In the genomic region with DNA sequence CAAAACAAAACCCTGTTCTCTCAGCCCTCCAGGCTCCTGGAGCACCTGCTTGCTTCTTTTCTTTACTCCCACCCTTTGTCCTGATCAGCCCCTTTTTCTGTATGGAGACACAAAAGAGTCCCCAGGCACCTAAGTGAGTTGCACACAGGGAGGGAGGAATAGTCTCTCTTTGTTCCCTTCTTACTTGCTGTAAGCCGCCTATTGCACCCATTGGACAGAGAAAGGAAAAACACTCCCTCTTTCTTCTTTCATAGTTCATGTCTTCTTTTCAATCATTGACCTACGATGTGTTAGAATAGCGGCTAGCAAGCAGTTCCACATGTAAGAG, we compare ENCODE assay signal across 13 mouse cellular contexts. TPM values are rescaled to one million over a fixed set of nuclear protein-coding genes. Genes with fewer than 3 reads are reported as not detected.
DNase-seq lines count a peak whose midpoint lies in the region; ATAC-seq and TF ChIP-seq lines count a peak whose summit lies in the region.
"Had no signal": no experiment of that assay in that cellular context is flagged by ENCODE, and none has a peak within 500 bp of the region (broad histone marks: within the 10 kb centered on the region; RNA-seq: fewer than 3 reads in every experiment).

No protein-coding gene starts in this region.

- no peaks in the 10 kb centered on the region for H3K27me3 ChIP-seq in neural tube, embryonic 11.5 days (ENCODE audit: control insufficient read depth, insufficient read depth, low read length)
- no peaks in the 10 kb centered on the region for H3K27me3 ChIP-seq in hindbrain, embryonic 11.5 days (ENCODE audit: control insufficient read depth, insufficient read depth, low read length)
- H3K27me3 ChIP-seq in midbrain, embryonic 12.5 days: peaks cover 18% of the 10 kb centered on the region
- H3K27me3 ChIP-seq: heart, embryonic 15.5 days had no signal

- WGBS in neural tube, embryonic 11.5 days: 35% methylated on average over 3 of the region's 3 CpGs
- WGBS in hindbrain, embryonic 11.5 days: 31% methylated on average over 3 of the region's 3 CpGs
- WGBS in midbrain, embryonic 12.5 days: 20% methylated on average over 3 of the region's 3 CpGs
- WGBS in olfactory bulb, adult 2 months: 21% methylated on average over 3 of the region's 3 CpGs

- no peak for TF ChIP-seq CTCF in olfactory bulb, adult 2 months (IDR thresholded peaks at IDR 0.05; ENCODE audit: insufficient read depth, low read depth, low read length)

- 0 out of 2 replicates have a peak, but pooled peaks cover 4% of the 10 kb centered on the region for H3K4me1 ChIP-seq in neural tube, embryonic 11.5 days (ENCODE audit: control insufficient read depth, insufficient read depth, low read length)
- no peaks in the 10 kb centered on the region for H3K4me1 ChIP-seq in hindbrain, embryonic 11.5 days (replicated peaks; ENCODE audit: control insufficient read depth, insufficient read depth, low read length)
- peaks cover 16% of the 10 kb centered on the region for H3K4me1 ChIP-seq in midbrain, embryonic 12.5 days
- H3K4me1 ChIP-seq in olfactory bulb, adult 2 months (ENCODE audit: control insufficient read depth, insufficient read depth, low read length): peaks cover 7% of the 10 kb centered on the region
- H3K4me1 ChIP-seq: heart, embryonic 15.5 days had no signal

- peak; percentile 54 for ATAC-seq in neural tube, embryonic 11.5 days (ENCODE audit: insufficient read depth, low FRiP score, low TSS enrichment)
- ATAC-seq in hindbrain, embryonic 11.5 days (ENCODE audit: low FRiP score): peak; percentile 45; the same call in 1 of the 2 replicates
- ATAC-seq in midbrain, embryonic 12.5 days (ENCODE audit: low FRiP score, low read depth): peak; percentile 75; the same call in 1 of the 2 replicates
- ATAC-seq: liver, postnatal 0 days had no signal

- H3K9me3 ChIP-seq in neural tube, embryonic 11.5 days (ENCODE audit: control insufficient read depth, low read length): no peaks in the 10 kb centered on the region
- no peaks in the 10 kb centered on the region for H3K9me3 ChIP-seq in hindbrain, embryonic 11.5 days (ENCODE audit: control insufficient read depth, low read length)
- H3K9me3 ChIP-seq in midbrain, embryonic 12.5 days: no peaks in the 10 kb centered on the region
- H3K9me3 ChIP-seq: heart, embryonic 15.5 days had no signal

- peak overlapping the region; percentile 84 for H3K27ac ChIP-seq in neural tube, embryonic 11.5 days (ENCODE audit: low read depth, low read length)
- peak overlapping the region; percentile 68 for H3K27ac ChIP-seq in hindbrain, embryonic 11.5 days (ENCODE audit: low read depth, low read length)
- peak overlapping the region; percentile 86 for H3K27ac ChIP-seq in midbrain, embryonic 12.5 days (replicated peaks)
- peak overlapping the region; percentile 38; the same call in 1 of the 2 replicates for H3K27ac ChIP-seq in olfactory bulb, adult 2 months (ENCODE audit: insufficient read depth, low read depth, low read length)
- H3K27ac ChIP-seq: heart, embryonic 15.5 days had no signal

- H3K9ac ChIP-seq in neural tube, embryonic 11.5 days (ENCODE audit: low read length): no peak overlapping the region
- H3K9ac ChIP-seq in hindbrain, embryonic 11.5 days (ENCODE audit: low read depth, low read length): no peak overlapping the region
- no peak overlapping the region for H3K9ac ChIP-seq in midbrain, embryonic 12.5 days (replicated peaks)
- H3K9ac ChIP-seq: heart, embryonic 15.5 days; liver, postnatal 0 days had no signal

- no peaks in the 10 kb centered on the region; the same call in 1 of the 2 replicates for H3K36me3 ChIP-seq in neural tube, embryonic 11.5 days (ENCODE audit: control insufficient read depth, insufficient read depth, low read length)
- H3K36me3 ChIP-seq in hindbrain, embryonic 11.5 days (ENCODE audit: control insufficient read depth, insufficient read depth, low read length): no peaks in the 10 kb centered on the region
- peaks cover 10% of the 10 kb centered on the region; the same call in 1 of the 2 replicates for H3K36me3 ChIP-seq in midbrain, embryonic 12.5 days
- H3K36me3 ChIP-seq: heart, embryonic 15.5 days had no signal

- no peak overlapping the region for H3K4me2 ChIP-seq in neural tube, embryonic 11.5 days (ENCODE audit: low read depth)
- no peak overlapping the region for H3K4me2 ChIP-seq in hindbrain, embryonic 11.5 days (replicated peaks; ENCODE audit: low read depth, low read length)
- H3K4me2 ChIP-seq in midbrain, embryonic 12.5 days (replicated peaks): peak overlapping the region; percentile 1; the same call in 1 of the 2 replicates
- H3K4me2 ChIP-seq: heart, embryonic 15.5 days had no signal

- intact Hi-C loops in left cerebral cortex, postnatal 10 days (cut with DNase I): no loop called here

- DNase-seq in neural tube, embryonic 11.5 days (ENCODE audit: low spot score): peak; percentile 37
- no peak for DNase-seq in neural tube, embryonic 10.5 days (ENCODE audit: extremely low spot score, low spot score)
- no peak for DNase-seq in hindbrain, embryonic 11.5 days (ENCODE audit: low spot score)
- DNase-seq in left cerebral cortex, postnatal 10 days (ENCODE audit: extremely low spot score in 1 of 2, low spot score in 2 of 2): no peak
- no peak for DNase-seq in lung, postnatal 14 days
- DNase-seq in kidney, postnatal 4 days: no peak
- DNase-seq: cerebellum, adult 2 months; liver, postnatal 0 days; lung, postnatal 36 days; thymus, adult 18-20 months had no signal

- H3K4me3 ChIP-seq in neural tube, embryonic 11.5 days (ENCODE audit: low read depth, low read length): no peak overlapping the region
- H3K4me3 ChIP-seq in hindbrain, embryonic 11.5 days (ENCODE audit: low read depth, low read length): no peak overlapping the region
- H3K4me3 ChIP-seq in midbrain, embryonic 12.5 days: no peak overlapping the region
- H3K4me3 ChIP-seq in olfactory bulb, adult 2 months (ENCODE audit: insufficient read depth, low read depth, low read length): no peak overlapping the region
- H3K4me3 ChIP-seq: heart, embryonic 15.5 days had no signal

- TF ChIP-seq POLR2A in olfactory bulb, adult 2 months (IDR thresholded peaks at IDR 0.05; ENCODE audit: insufficient read depth, low read depth, low read length): no peak

RNA-seq across cellular contexts. Expression of gene Zfp60, which starts 25.8 kb away (rescaled TPM):
- polyA plus RNA-seq in neural tube, embryonic 11.5 days (2014; fragmentation: Nextera tagmentation; extraction: Ambion mirVana): 83.7 and 84.7 TPM in 2 replicates
- 90.6 and 93.9 TPM in 2 replicates for polyA plus RNA-seq in hindbrain, embryonic 11.5 days (2014; fragmentation: Nextera tagmentation; extraction: Ambion mirVana)
- 102 and 112 TPM in 2 replicates for polyA plus RNA-seq in midbrain, embryonic 12.5 days (2016; fragmentation: Nextera tagmentation; extraction: Ambion mirVana)
- not detected in 2 replicates for polyA plus RNA-seq in olfactory bulb, adult 2 months (2012; ENCODE audit: insufficient read depth, insufficient read length, low replicate concordance, missing spikeins)
- 10 to 100 TPM; 35.7 to 38.8 TPM for total RNA-seq in left cerebral cortex, postnatal 10 days (2021)

RNA-seq across cellular contexts. Expression of gene Zfp626, which starts 50.0 kb away (rescaled TPM):
- polyA plus RNA-seq in neural tube, embryonic 11.5 days (2014; fragmentation: Nextera tagmentation; extraction: Ambion mirVana): 2.1 and 2.3 TPM in 2 replicates
- 2.4 and 2.6 TPM in 2 replicates for polyA plus RNA-seq in hindbrain, embryonic 11.5 days (2014; fragmentation: Nextera tagmentation; extraction: Ambion mirVana)
- 2.5 and 2.6 TPM in 2 replicates for polyA plus RNA-seq in midbrain, embryonic 12.5 days (2016; fragmentation: Nextera tagmentation; extraction: Ambion mirVana)
- not detected in 2 replicates for polyA plus RNA-seq in olfactory bulb, adult 2 months (2012; ENCODE audit: insufficient read depth, insufficient read length, low replicate concordance, missing spikeins)
- 1 to 10 TPM; 6.4 to 8.3 TPM for total RNA-seq in left cerebral cortex, postnatal 10 days (2021)
